Mouse (Mus musculus) C2C12 (cell line): ENCODE data around the gene Spata13. TPM values are rescaled to one million over a fixed set of nuclear protein-coding genes. Genes with fewer than 3 reads are reported as not detected.

Experiments
- H3K27me3 ChIP-seq: one replicate; pipeline ENCODE4 v1.6.1; 2011; ENCODE audit not compliant: control insufficient read depth, insufficient read depth, insufficient read length
- H3K36me3 ChIP-seq: one replicate; pipeline ENCODE4 v1.6.1; 2011; ENCODE audit not compliant: control insufficient read depth, insufficient read depth
- H3K4me3 ChIP-seq: one replicate; pipeline ENCODE4 v1.5.1; 2011; ENCODE audit warnings: mild to moderate bottlenecking, control low read depth; ENCODE audit not compliant: poor library complexity, insufficient read depth, severe bottlenecking
- H3K79me2 ChIP-seq: one replicate; pipeline ENCODE4 v1.6.1; 2011; ENCODE audit not compliant: control insufficient read depth, insufficient read depth
- H3K79me3 ChIP-seq: one replicate; pipeline ENCODE4 v1.6.1; 2011; ENCODE audit warnings: low read depth, control low read depth
- H3ac ChIP-seq: one replicate; pipeline ENCODE3; 2011; ENCODE audit warnings: low read depth; ENCODE audit not compliant: control insufficient read depth, insufficient read length
- CEBPB ChIP-seq: IDR thresholded peaks from one replicate; pipeline ENCODE4 v1.6.1; 2011; ENCODE audit warnings: low read depth, mild to moderate bottlenecking, control low read depth, moderate library complexity
- CTCF ChIP-seq: IDR thresholded peaks from one replicate; pipeline ENCODE4 v1.5.1; 2011; ENCODE audit not compliant: control insufficient read depth, insufficient read depth, insufficient read length
- FOSL1 ChIP-seq: IDR thresholded peaks from one replicate; pipeline ENCODE4 v1.8.0; 2011; ENCODE audit warnings: mild to moderate bottlenecking, low read length; ENCODE audit not compliant: poor library complexity, insufficient read depth, severe bottlenecking
- MAX ChIP-seq: IDR thresholded peaks from one replicate; pipeline ENCODE4 v1.6.1; 2011; ENCODE audit warnings: mild to moderate bottlenecking, control low read depth
- MYOD1 ChIP-seq: IDR thresholded peaks from one replicate; pipeline ENCODE4 v1.6.1; 2011; ENCODE audit warnings: low read depth; ENCODE audit not compliant: control insufficient read depth, insufficient read length
- MYOG ChIP-seq: IDR thresholded peaks from one replicate; pipeline ENCODE4 v1.6.1; 2011; ENCODE audit not compliant: control insufficient read depth, insufficient read length; ENCODE audit errors: extremely low read depth
- USF1 ChIP-seq: IDR thresholded peaks from one replicate; pipeline ENCODE4 v1.6.1; 2011; ENCODE audit warnings: low read depth, mild to moderate bottlenecking, control low read depth, moderate library complexity
- polyA plus RNA-seq: library from polyadenylated mRNA; unstranded; fragments of >200 nt; fragmentation: generic; extraction: Trizol; gene quantifications from one replicate; pipeline ENCODE4 v1.2.1, GENCODE M21; 2012; ENCODE audit warnings: missing spikeins

The Spata13 gene
- polyA plus RNA-seq, 1 experiment: 0.40 TPM

DNA sequence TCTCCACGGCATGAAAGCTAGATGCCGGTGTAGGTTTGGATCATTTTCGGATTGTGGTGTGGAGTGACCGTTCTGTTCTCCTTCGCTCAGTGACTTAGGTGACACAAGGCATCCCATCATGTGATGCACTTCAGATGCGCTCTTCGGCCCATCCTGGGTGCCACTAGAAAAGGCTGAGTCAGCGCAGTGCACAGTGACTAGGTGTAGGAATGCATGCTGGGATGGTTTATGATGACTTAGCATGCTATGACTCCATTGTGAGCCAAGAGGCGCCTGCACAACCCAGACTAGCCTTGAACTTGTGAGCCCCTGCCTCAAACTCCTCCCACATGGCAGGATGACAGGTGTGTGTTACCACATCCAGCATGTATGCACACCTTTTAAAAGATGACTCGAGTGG lies 112.3 kb downstream of the Spata13 start:
- H3K4me3 ChIP-seq: no peak overlapping the region
- TF ChIP-seq CEBPB (no peak), MAX (no peak), FOSL1 (no peak), USF1 (no peak), CTCF (no peak), MYOD1 (no peak), MYOG (no peak)
- H3K79me2 ChIP-seq: no peaks in the 10 kb centered on the region
- H3ac ChIP-seq: no peak overlapping the region
- H3K27me3 ChIP-seq: no peaks in the 10 kb centered on the region
- no peaks in the 10 kb centered on the region for H3K36me3 ChIP-seq
- no peaks in the 10 kb centered on the region for H3K79me3 ChIP-seq

DNA sequence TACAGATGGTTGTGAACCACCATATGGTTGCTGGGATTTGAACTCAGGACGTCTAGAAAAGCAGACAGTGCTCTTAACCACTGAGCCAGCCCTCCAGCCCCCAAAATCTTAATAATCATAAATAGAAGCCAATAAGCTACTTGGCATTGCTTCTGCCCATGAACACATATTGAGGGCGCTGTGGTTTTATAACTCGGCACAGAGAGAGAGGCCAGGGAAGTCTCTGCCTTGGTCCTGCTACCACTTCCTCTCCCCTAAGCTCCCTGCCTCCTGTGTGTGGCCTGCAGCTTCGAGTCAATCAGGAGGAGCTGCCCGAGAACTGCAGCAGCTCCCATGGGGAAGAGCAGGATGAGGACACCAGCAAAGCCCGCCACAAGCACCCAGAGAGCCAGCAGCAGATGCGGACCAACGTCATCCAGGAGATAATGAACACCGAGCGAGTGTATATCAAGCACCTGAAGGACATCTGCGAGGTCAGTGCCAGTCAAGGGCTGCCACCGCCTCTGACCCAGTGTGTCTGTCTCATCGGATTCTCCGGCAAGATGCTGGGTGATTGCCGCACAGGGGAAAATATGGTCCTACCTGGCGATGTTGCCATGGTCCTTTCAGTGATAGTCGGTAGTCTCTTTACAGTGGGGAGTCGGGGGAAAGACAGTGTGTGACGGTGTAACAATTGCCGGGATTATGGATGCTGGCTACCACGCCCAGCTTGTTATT lies 113.5 kb downstream of the Spata13 start:
- no peak for TF ChIP-seq MYOG
- TF ChIP-seq USF1: no peak
- no peak for TF ChIP-seq FOSL1
- TF ChIP-seq CEBPB: no peak
- TF ChIP-seq CTCF: no peak
- TF ChIP-seq MYOD1: no peak
- no peak for TF ChIP-seq MAX
- Histone ChIP-seq H3K79me2 (no peaks in the 10 kb centered on the region), H3K79me3 (no peaks in the 10 kb centered on the region), H3ac (no peak overlapping the region), H3K36me3 (no peaks in the 10 kb centered on the region), H3K4me3 (no peak overlapping the region), H3K27me3 (no peaks in the 10 kb centered on the region)

DNA sequence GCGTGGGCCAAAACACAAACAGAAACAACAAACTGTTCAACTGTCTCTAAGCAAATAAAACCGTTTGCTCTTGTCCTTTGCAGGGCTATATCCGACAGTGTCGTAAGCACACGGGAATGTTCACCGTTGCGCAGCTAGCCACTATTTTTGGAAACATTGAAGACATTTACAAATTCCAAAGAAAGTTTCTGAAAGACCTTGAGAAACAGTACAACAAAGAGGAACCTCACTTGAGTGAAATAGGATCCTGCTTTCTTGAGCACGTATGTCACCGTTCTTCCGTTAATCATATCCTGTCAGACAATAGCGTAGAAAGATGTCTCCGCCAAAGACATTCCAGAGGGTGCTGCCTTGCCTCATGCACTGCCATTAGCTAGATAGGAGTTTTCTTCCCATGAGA lies 116.1 kb downstream of the Spata13 start:
- Histone ChIP-seq H3K27me3 (no peaks in the 10 kb centered on the region), H3K36me3 (no peaks in the 10 kb centered on the region), H3K4me3 (no peak overlapping the region), H3K79me3 (no peaks in the 10 kb centered on the region), H3K79me2 (no peaks in the 10 kb centered on the region), H3ac (no peak overlapping the region)
- TF ChIP-seq MAX: no peak
- no peak for TF ChIP-seq MYOD1
- no peak for TF ChIP-seq CEBPB
- TF ChIP-seq USF1: no peak
- no peak for TF ChIP-seq MYOG
- TF ChIP-seq FOSL1: no peak
- TF ChIP-seq CTCF: no peak

DNA sequence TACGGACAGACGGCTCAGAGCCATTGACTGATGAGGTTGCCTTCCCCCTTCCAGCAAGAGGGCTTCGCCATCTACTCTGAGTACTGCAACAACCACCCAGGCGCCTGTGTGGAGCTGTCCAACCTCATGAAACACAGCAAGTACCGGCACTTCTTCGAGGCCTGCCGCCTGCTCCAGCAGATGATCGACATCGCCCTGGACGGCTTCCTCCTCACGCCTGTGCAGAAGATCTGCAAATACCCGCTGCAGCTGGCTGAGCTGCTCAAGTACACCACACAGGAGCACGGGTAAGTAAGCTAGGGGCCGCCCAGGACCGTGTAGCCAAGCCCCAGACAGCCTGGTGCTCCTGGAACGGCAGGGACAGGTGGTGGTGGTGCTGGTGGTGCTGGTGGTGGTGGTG lies 117.8 kb downstream of the Spata13 start:
- no peaks in the 10 kb centered on the region for H3K27me3 ChIP-seq
- H3K79me2 ChIP-seq: no peaks in the 10 kb centered on the region
- TF ChIP-seq MAX: no peak
- TF ChIP-seq FOSL1: no peak
- no peak for TF ChIP-seq MYOG
- TF ChIP-seq CEBPB: no peak
- no peak for TF ChIP-seq CTCF
- no peak for TF ChIP-seq MYOD1
- TF ChIP-seq USF1: no peak
- no peak overlapping the region for H3K4me3 ChIP-seq
- no peak overlapping the region for H3ac ChIP-seq
- no peaks in the 10 kb centered on the region for H3K36me3 ChIP-seq
- H3K79me3 ChIP-seq: no peaks in the 10 kb centered on the region

DNA sequence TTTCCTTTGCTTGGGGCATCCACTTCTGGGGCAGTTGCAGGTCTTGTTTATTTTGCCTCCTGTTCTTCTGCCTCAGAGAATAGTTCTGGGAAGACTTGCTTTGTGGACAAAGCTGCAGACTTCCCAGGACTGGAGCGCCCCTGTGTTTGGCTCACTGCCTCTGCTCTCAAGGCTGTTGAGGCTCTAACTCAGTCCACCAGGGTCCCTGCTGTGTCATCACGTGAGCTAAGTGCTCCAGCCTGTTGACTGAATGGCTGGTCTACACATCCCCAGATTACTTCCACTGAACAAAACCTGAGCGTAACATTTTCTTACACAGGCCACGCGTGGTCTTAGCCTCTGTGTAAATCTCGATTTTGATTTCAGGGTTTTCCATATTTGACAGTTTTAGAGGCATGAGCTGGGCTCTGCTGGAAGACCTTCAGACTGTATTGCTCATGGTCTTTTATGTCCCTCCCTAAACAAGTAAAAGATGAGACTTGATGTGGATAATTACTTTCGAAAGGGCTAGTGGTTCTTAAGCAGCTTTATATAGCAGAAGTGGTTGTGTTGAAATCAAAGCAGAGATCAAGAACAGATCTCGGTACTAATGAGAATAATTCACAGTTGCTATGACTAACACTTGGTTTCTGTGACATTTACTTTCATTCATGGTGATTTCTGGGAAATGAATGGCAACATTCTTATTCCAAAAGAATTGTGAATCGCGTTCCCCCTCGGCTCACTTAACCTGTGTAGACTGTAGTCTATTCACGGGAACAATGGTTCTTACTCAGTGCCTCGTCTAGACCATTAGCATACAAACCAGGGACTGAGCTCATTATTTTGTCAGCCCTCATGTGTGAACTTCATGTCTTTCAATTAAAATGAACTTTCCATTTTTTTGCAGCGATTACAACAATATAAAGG lies 119.3 kb downstream of the Spata13 start:
- Histone ChIP-seq H3K79me2 (no peaks in the 10 kb centered on the region), H3K4me3 (no peak overlapping the region), H3K79me3 (no peaks in the 10 kb centered on the region), H3K36me3 (no peaks in the 10 kb centered on the region), H3K27me3 (no peaks in the 10 kb centered on the region), H3ac (no peak overlapping the region)
- no peak for TF ChIP-seq MAX
- no peak for TF ChIP-seq FOSL1
- no peak for TF ChIP-seq USF1
- TF ChIP-seq CEBPB: no peak
- TF ChIP-seq MYOG: no peak
- TF ChIP-seq MYOD1: no peak
- TF ChIP-seq CTCF: no peak
